Mouse (Mus musculus) ES-E14 (cell line): ENCODE results near the gene Hist1h1a.

ENCODE experiments used
- CHD2 ChIP-seq: IDR thresholded peaks from 2 replicates; pipeline ENCODE4 v1.6.1; 2014; ENCODE audit warnings: mild to moderate bottlenecking, low read depth, low read length, inconsistent platforms
- HCFC1 ChIP-seq: IDR thresholded peaks from 2 replicates; pipeline ENCODE4 v1.6.1; 2012; ENCODE audit warnings: low read length, inconsistent platforms, borderline replicate concordance; ENCODE audit not compliant: insufficient read depth
- MAFK ChIP-seq: IDR thresholded peaks from 2 replicates; pipeline ENCODE4 v1.6.1; 2014; ENCODE audit warnings: mild to moderate bottlenecking, low read depth, low read length, inconsistent platforms; ENCODE audit not compliant: insufficient read depth
- ZC3H11A ChIP-seq: IDR thresholded peaks from 2 replicates; pipeline ENCODE4 v1.6.1; 2012; ENCODE audit warnings: low read depth, mild to moderate bottlenecking, inconsistent platforms, low read length, borderline replicate concordance
- ZNF384 ChIP-seq: IDR thresholded peaks from 2 replicates; pipeline ENCODE4 v1.6.1; 2012; ENCODE audit warnings: low read depth, low read length, inconsistent platforms

GRCm38 (mm10) chr13:23779025-23779424 lies 15.6 kb downstream of the Hist1h1a start:
- TF ChIP-seq CHD2 (no peak), MAFK (no peak), ZC3H11A (no peak), ZNF384 (no peak), HCFC1 (no peak)
